In the genomic region with DNA sequence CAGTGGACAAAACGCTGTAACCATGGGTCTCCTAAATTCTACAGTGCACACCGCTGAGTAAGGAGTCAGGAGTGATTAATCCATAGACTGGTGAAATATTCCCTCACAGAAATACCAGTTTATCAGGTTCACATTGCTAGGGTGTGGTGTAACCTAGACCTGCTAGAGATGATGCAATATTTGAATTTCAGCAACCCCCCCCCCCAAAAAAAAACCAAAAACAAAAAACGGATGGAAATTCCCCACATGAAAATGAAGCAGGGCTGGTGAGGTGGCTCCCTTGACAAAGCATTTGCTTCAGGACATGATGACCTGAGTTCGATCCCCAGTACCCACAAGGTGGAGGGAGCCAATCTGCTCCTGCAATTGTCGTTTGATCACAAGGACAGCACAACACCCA, we compare ENCODE assay signal across 10 mouse cellular contexts.
"Had no signal": no experiment of that assay in that cellular context is flagged by ENCODE, and none has a peak within 500 bp of the region (broad histone marks: within the 10 kb centered on the region; RNA-seq: fewer than 3 reads in every experiment).

No protein-coding gene starts in this region.

- H3K27ac ChIP-seq: intestine, embryonic 15.5 days; kidney, embryonic 15.5 days; left cerebral cortex, adult 2 months; midbrain, embryonic 13.5 days had no signal

- DNase-seq: kidney, adult 18-20 months; kidney, postnatal 14 days; lung, adult 2 months; right cerebral cortex, postnatal 25 days; thymus, adult 2 months had no signal

- H3K9ac ChIP-seq: intestine, embryonic 15.5 days; kidney, embryonic 15.5 days; midbrain, embryonic 13.5 days had no signal

- H3K27me3 ChIP-seq: intestine, embryonic 15.5 days; kidney, embryonic 15.5 days; midbrain, embryonic 13.5 days had no signal

- H3K4me1 ChIP-seq: intestine, embryonic 15.5 days; limb, embryonic 10.5 days; midbrain, embryonic 13.5 days had no signal

- H3K9me3 ChIP-seq: intestine, embryonic 15.5 days; kidney, embryonic 15.5 days; limb, embryonic 10.5 days; midbrain, embryonic 13.5 days had no signal

- H3K36me3 ChIP-seq: intestine, embryonic 15.5 days; kidney, embryonic 15.5 days; limb, embryonic 10.5 days; midbrain, embryonic 13.5 days had no signal

- H3K4me3 ChIP-seq: midbrain, embryonic 13.5 days had no signal
